Mouse (Mus musculus) ES-Bruce4 (cell line): ENCODE results near the gene Snapc2. TPM values are rescaled to one million over a fixed set of nuclear protein-coding genes. Genes with fewer than 3 reads are reported as not detected.

Source experiments
- H3K27ac ChIP-seq: 2 replicates; pipeline ENCODE4 v1.5.1; 2012; ENCODE audit warnings: low read length, inconsistent platforms; ENCODE audit not compliant: insufficient read depth
- H3K27me3 ChIP-seq: 2 replicates; pipeline ENCODE4 v1.6.1; 2012; ENCODE audit warnings: mild to moderate bottlenecking, low read length, inconsistent platforms; ENCODE audit not compliant: control insufficient read depth, poor library complexity, insufficient read depth, severe bottlenecking
- H3K36me3 ChIP-seq: 2 replicates; pipeline ENCODE4 v1.6.1; 2012; ENCODE audit warnings: inconsistent platforms, mild to moderate bottlenecking, low read length, moderate library complexity; ENCODE audit not compliant: control insufficient read depth, poor library complexity, insufficient read depth, severe bottlenecking
- H3K4me1 ChIP-seq: one replicate; pipeline ENCODE4 v1.8.1; 2011; ENCODE audit warnings: low read length; ENCODE audit not compliant: control insufficient read depth, insufficient read depth
- H3K4me3 ChIP-seq: 2 replicates; pipeline ENCODE4 v1.5.1; 2011; ENCODE audit warnings: low read depth, mild to moderate bottlenecking, low read length
- H3K9ac ChIP-seq: 2 replicates; pipeline ENCODE4 v1.6.1; 2012; ENCODE audit warnings: low read depth, mild to moderate bottlenecking, inconsistent platforms; ENCODE audit not compliant: poor library complexity, severe bottlenecking
- H3K9me3 ChIP-seq: replicated peaks from 2 replicates; pipeline ENCODE4 v1.6.1; 2012; ENCODE audit warnings: mild to moderate bottlenecking, low read length, inconsistent platforms; ENCODE audit not compliant: control insufficient read depth, poor library complexity, insufficient read depth, severe bottlenecking
- CTCF ChIP-seq: IDR thresholded peaks from one replicate; pipeline ENCODE4 v1.8.1; 2011; ENCODE audit warnings: low read depth, low read length
- EP300 ChIP-seq: IDR thresholded peaks from 2 replicates; pipeline ENCODE4 v1.6.1; 2011; ENCODE audit warnings: low read depth, low read length; ENCODE audit not compliant: insufficient read depth
- POLR2A ChIP-seq: IDR thresholded peaks from one replicate; pipeline ENCODE4 v1.8.1; 2011; ENCODE audit warnings: low read length; ENCODE audit not compliant: insufficient read depth
- polyA plus RNA-seq: library from polyadenylated mRNA; stranded (reverse); fragments of >200 nt; gene quantifications from 2 replicates; pipeline ENCODE4 v1.2.4, GENCODE M21; 2011; ENCODE audit warnings: low read depth; ENCODE audit not compliant: missing spikeins, insufficient read depth, insufficient read length

The Snapc2 gene
- polyA plus RNA-seq, 1 experiment: 29.0 TPM

DNA sequence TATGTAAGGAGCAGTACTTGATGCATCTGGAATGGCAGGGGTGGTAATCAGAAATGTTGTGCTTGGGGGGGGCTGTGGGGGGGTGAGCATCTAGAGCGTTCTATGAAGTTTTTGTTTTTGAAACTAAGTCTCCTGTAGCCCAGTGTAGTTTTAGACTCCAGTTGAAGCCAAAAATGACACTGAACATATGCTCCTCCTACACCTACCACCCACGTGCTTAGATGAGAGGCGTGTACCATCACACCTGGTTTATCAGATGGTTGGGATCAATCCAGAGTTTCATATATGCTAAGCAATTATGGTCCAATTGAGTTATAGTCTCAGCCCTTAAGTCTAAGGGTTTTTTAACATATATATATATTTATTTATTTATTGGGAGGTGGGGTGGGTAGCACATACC lies 33.3 kb upstream of the Snapc2 start:
- no peak overlapping the region for H3K27ac ChIP-seq
- H3K4me1 ChIP-seq: peaks cover 3% of the 10 kb centered on the region
- no peaks in the 10 kb centered on the region for H3K9me3 ChIP-seq
- no peak overlapping the region for H3K4me3 ChIP-seq
- H3K27me3 ChIP-seq: peaks cover 3% of the 10 kb centered on the region
- no peak for TF ChIP-seq CTCF
- TF ChIP-seq POLR2A: no peak
- TF ChIP-seq EP300: no peak
- no peaks in the 10 kb centered on the region for H3K36me3 ChIP-seq
- H3K9ac ChIP-seq: no peak overlapping the region

DNA sequence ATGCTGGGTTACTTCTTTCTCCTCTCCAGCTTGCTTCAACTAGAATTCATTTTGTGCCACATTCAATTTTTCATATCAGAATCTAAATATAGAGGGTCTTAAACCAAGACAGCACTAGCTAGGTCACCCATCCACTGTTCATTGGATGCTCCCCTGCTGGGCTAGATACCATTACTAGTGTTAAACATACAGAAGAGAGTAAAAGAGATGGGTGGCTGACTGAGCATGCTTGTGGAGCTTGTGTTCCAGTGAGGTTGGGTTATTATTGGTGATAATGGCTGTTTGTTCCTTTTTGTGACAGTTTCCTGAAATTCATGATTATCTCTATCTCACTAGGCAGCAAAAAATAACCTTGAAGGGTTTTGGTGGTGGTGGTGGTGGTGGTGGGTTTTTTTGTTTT lies 30.8 kb upstream of the Snapc2 start:
- Histone ChIP-seq H3K9ac (no peak overlapping the region), H3K27ac (no peak overlapping the region), H3K27me3 (peaks cover 3% of the 10 kb centered on the region), H3K36me3 (no peaks in the 10 kb centered on the region), H3K4me1 (no peaks in the 10 kb centered on the region), H3K4me3 (no peak overlapping the region), H3K9me3 (no peaks in the 10 kb centered on the region)
- TF ChIP-seq EP300: no peak
- no peak for TF ChIP-seq CTCF
- no peak for TF ChIP-seq POLR2A

DNA sequence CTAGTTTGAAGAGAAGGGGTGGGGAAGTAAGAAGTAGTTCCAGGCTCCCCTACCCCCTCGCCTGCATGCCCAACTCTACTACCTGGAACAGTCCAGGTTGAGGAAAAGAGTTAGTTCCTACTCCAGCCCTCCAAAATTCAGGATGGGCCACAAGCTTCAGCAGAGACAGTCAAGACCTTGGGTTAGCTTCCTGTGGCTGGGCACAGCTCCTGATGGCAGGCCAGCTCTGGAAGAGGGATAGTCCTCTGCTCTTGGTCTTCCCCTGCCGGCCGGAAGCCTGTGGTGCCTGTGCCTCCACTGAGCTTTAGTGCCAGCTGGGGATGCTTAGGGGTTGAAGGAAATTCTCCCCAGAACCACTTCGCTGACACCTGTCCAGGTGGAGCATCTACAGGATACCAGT lies 26.6 kb upstream of the Snapc2 start:
- no peak for TF ChIP-seq CTCF
- TF ChIP-seq EP300: no peak
- H3K27me3 ChIP-seq: peaks cover 3% of the 10 kb centered on the region
- no peak overlapping the region for H3K27ac ChIP-seq
- peak overlapping the region; percentile 46; the same call in 1 of the 2 replicates for H3K4me3 ChIP-seq
- H3K4me1 ChIP-seq: no peaks in the 10 kb centered on the region
- no peaks in the 10 kb centered on the region for H3K9me3 ChIP-seq
- H3K9ac ChIP-seq: no peak overlapping the region
- no peaks in the 10 kb centered on the region for H3K36me3 ChIP-seq

DNA sequence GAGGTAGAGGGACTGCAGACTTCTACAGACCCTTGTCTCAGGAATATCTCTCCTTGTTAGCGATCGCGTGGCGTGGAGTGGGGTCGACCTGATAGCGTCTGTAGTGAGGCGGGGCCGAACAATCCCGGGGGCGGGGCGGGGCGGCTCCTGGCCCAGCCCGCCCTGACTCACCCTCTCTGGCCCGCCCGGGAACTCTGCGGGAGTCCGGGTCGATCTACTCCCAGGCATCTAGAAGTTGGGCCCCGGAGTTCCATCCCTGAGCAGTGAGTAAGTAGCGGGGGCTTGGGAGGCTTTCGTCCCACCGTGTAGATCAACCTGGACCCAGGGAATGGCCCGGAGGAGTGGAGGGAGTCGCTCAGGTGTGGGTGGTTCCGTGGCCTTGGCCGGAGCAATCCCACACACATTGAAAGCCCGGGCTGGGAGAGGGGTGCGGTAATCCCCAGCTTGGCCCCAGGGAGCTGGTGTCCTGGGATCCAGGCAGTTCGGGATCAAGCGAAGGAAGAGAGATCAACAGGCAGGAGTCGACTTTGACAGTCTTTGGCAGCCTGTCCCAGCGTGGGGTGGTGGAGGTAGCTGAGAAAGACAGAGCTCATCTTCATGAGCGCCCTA lies 26.0 kb upstream of the Snapc2 start, which contains the start of gene Lrrc8e:
Gene Lrrc8e (plus strand): TSS at position 89 of the 609 bp plus-strand sequence.
- peaks cover 3% of the 10 kb centered on the region for H3K27me3 ChIP-seq
- no peaks in the 10 kb centered on the region for H3K36me3 ChIP-seq
- no peak for TF ChIP-seq POLR2A
- no peak for TF ChIP-seq CTCF
- no peak for TF ChIP-seq EP300
- H3K4me3 ChIP-seq: peak within 1 kb of the TSS; percentile 51
- H3K4me1 ChIP-seq: no peaks in the 10 kb centered on the region
- H3K9me3 ChIP-seq: no peaks in the 10 kb centered on the region
- H3K9ac ChIP-seq: 0 out of 2 replicates have a peak within 1 kb of the TSS, but pooled peaks have one; percentile 18
- no peak within 1 kb of the TSS for H3K27ac ChIP-seq

DNA sequence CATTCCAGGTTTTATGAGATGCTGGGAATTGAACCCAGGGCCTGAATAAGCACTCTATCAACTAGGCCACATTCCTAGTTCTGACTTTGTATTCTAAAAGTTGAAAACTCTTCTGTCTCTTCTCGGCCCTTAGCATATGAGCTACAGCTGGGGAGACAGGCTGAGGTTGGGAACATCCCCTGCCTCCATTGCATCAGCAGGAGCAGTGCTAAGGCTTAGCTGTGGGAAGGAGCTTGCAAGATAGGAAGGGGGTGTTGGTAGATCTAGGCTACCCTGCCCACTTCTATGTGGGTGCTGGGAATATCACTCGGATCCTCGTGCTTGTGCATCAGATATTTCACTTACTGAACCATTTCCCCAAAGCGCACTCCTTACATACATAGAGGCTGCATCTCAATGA lies 25.0 kb upstream of the Snapc2 start:
- peaks cover 3% of the 10 kb centered on the region for H3K27me3 ChIP-seq
- H3K4me1 ChIP-seq: no peaks in the 10 kb centered on the region
- TF ChIP-seq POLR2A (no peak), EP300 (no peak), CTCF (no peak)
- no peaks in the 10 kb centered on the region for H3K36me3 ChIP-seq
- no peak overlapping the region for H3K27ac ChIP-seq
- no peak overlapping the region for H3K9ac ChIP-seq
- no peak overlapping the region for H3K4me3 ChIP-seq
- H3K9me3 ChIP-seq: no peaks in the 10 kb centered on the region

DNA sequence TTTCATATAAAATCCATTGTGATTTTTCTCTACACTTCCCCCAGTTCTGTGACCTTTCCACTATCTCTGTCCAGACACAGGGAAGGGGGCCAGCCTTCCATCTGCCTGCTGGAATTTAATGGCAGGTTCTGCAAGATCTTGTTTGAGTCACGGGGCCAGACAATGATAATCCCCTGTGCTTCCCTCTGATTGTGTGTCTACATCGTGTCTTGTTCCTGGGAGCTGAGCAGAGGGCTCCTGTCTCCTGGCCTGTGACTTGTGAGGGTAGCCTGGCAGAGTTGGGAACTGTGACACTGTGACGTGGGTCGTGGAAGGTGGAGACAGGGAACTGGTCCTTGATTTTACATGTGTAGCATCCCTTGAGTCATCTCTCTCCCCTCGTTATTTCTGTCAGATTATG lies 23.1 kb upstream of the Snapc2 start:
- no peak overlapping the region for H3K9ac ChIP-seq
- H3K4me1 ChIP-seq: no peaks in the 10 kb centered on the region
- TF ChIP-seq CTCF (no peak), POLR2A (no peak)
- H3K27ac ChIP-seq: no peak overlapping the region
- no peak overlapping the region for H3K4me3 ChIP-seq
- H3K36me3 ChIP-seq: no peaks in the 10 kb centered on the region
- H3K27me3 ChIP-seq: no peaks in the 10 kb centered on the region
- no peaks in the 10 kb centered on the region for H3K9me3 ChIP-seq
